Mouse (Mus musculus) brain, embryonic 14.5 days (tissue): ENCODE results near the gene Cbll1.
"Not testable (repeated sequence)": the region's sequence is repeated elsewhere in the genome, so short reads cannot be mapped to it uniquely, and the experiment has no call there.

ENCODE experiments used
- CTCF ChIP-seq: fragments of 200-500 bp; IDR thresholded peaks from 2 replicates; pipeline ENCODE4 v1.5.1; 2012; ENCODE audit warnings: inconsistent platforms, mild to moderate bottlenecking, moderate library complexity, borderline replicate concordance; ENCODE audit not compliant: insufficient read depth, insufficient read length; ENCODE audit errors: extremely low read depth
- POLR2A ChIP-seq: fragments of 200-500 bp; IDR thresholded peaks from 2 replicates; pipeline ENCODE4 v1.6.1; 2012; ENCODE audit warnings: mild to moderate bottlenecking, inconsistent platforms, borderline replicate concordance; ENCODE audit not compliant: poor library complexity, insufficient read depth, insufficient read length, severe bottlenecking; ENCODE audit errors: extremely low read depth

DNA sequence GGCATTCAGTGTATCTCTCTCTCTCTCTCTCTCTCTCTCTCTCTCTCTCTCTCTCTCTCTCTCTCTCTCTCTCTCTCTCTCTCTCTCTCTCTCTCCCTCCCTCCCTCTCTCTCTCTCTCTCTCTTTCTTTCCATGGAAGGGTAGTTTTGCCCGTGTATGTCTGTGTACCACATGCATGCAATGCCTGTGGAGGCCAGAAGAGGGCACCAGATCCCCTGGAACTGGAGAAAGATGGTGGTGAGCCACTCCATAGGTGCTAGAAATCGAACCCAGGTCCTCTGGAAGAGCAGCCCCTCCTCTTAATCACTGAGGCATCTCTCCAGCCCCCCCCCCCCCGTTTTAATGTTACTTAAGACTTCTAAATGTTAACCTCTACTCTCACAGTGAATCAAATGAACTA lies 39.1 kb downstream of the Cbll1 start:
- TF ChIP-seq POLR2A = not testable (repeated sequence)
- peak; percentile 36; the same call in 1 of the 2 replicates for TF ChIP-seq CTCF
